In the genomic region with DNA sequence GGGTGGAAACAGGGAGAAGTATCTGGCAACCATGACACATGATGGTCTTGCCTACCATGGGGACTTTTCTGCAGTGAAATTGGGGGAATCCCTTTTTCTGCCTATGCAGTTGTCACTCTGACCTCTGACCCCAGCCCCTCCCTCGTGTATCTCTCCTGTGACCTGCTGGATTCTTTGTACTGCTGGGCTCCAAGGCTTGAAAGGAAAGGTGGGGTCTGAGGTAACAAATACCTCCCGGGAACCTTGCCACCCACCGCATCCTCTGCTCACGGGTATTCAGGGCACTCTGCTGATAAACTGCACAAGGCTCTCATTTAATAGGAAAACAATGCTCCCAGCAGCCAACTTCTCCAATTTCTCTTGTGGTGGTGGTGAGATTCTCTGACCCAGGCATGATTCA, we compare ENCODE assay signal across 28 mouse cellular contexts.
DNase-seq lines count a peak whose midpoint lies in the region; ATAC-seq and TF ChIP-seq lines count a peak whose summit lies in the region.
"Had no signal": no experiment of that assay in that cellular context is flagged by ENCODE, and none has a peak within 500 bp of the region (broad histone marks: within the 10 kb centered on the region; RNA-seq: fewer than 3 reads in every experiment).

No protein-coding gene starts in this region.

- peak; percentile 76 for DNase-seq in heart, adult 11 months
- no peak for DNase-seq in heart, adult 2 months
- peak; percentile 79 for DNase-seq in ES-CJ7 (ENCODE audit: low read depth, low spot score)
- peak; percentile 1 for DNase-seq in Muller cell, postnatal 12 days (ENCODE audit: inconsistent ontology term)
- no peak for DNase-seq in kidney, postnatal 4 days
- no peak for DNase-seq in adrenal gland, adult 8-10 months
- DNase-seq: adrenal gland, postnatal 10 days; adrenal gland, postnatal 25 days; B cell, adult 2 months; cerebellum, adult 11 months; cerebellum, adult 18-20 months; cerebellum, adult 8-10 months; cerebellum, adult 9-11 months; cerebellum, postnatal 14 days; cerebellum, postnatal 36 days; embryo, embryonic 11 days; forebrain, postnatal 0 days had no signal

- H3K27ac ChIP-seq in heart, adult 2 months: no peak overlapping the region
- no peak overlapping the region for H3K27ac ChIP-seq in forebrain, embryonic 12.5 days
- H3K27ac ChIP-seq: embryonic facial prominence, embryonic 13.5 days; embryonic facial prominence, embryonic 15.5 days; forebrain, embryonic 10.5 days; forebrain, embryonic 13.5 days; forebrain, embryonic 15.5 days had no signal

- TF ChIP-seq CTCF in heart, adult 2 months (IDR thresholded peaks at IDR 0.05): no peak

- intact Hi-C loops in heart, adult 2 months (cut with DNase I): no loop called here

- 75% methylated on average over 4 of the region's 4 CpGs for WGBS in heart, adult 2 months
- 70% methylated on average over 4 of the region's 4 CpGs for WGBS in forebrain, embryonic 12.5 days

- H3K4me2 ChIP-seq in forebrain, embryonic 12.5 days: no peak overlapping the region
- H3K4me2 ChIP-seq: embryonic facial prominence, embryonic 13.5 days; embryonic facial prominence, embryonic 15.5 days; forebrain, embryonic 13.5 days; forebrain, embryonic 15.5 days had no signal

- no peak for TF ChIP-seq EP300 in heart, adult 2 months (IDR thresholded peaks at IDR 0.05; ENCODE audit: insufficient read depth, low read depth, low read length)

- H3K9ac ChIP-seq in heart, adult 2 months (ENCODE audit: low read depth, low read length): no peak overlapping the region
- no peak overlapping the region for H3K9ac ChIP-seq in forebrain, embryonic 12.5 days
- H3K9ac ChIP-seq: embryonic facial prominence, embryonic 13.5 days; embryonic facial prominence, embryonic 15.5 days; forebrain, embryonic 13.5 days; forebrain, embryonic 15.5 days; forebrain, postnatal 0 days had no signal

- no peak overlapping the region for H3K4me3 ChIP-seq in heart, adult 2 months
- no peak overlapping the region for H3K4me3 ChIP-seq in forebrain, embryonic 12.5 days (replicated peaks)
- H3K4me3 ChIP-seq: embryonic facial prominence, embryonic 13.5 days; embryonic facial prominence, embryonic 15.5 days; erythroblast, embryonic 14.5 days; forebrain, embryonic 10.5 days; forebrain, embryonic 13.5 days; forebrain, embryonic 15.5 days had no signal

- no peaks in the 10 kb centered on the region for H3K36me3 ChIP-seq in heart, adult 2 months (ENCODE audit: control insufficient read depth, insufficient read depth, low read length)
- H3K36me3 ChIP-seq in forebrain, embryonic 12.5 days (replicated peaks): 0 out of 2 replicates have a peak, but pooled peaks cover 3% of the 10 kb centered on the region
- H3K36me3 ChIP-seq: embryonic facial prominence, embryonic 13.5 days; embryonic facial prominence, embryonic 15.5 days; forebrain, embryonic 15.5 days; G1E had no signal

- no peaks in the 10 kb centered on the region; the same call in 1 of the 2 replicates for H3K9me3 ChIP-seq in forebrain, embryonic 12.5 days
- H3K9me3 ChIP-seq: embryonic facial prominence, embryonic 15.5 days; forebrain, embryonic 15.5 days had no signal

- no peaks in the 10 kb centered on the region for H3K79me2 ChIP-seq in heart, adult 2 months (replicated peaks; ENCODE audit: control insufficient read depth, insufficient read depth, low read length)

- no peaks in the 10 kb centered on the region for H3K4me1 ChIP-seq in heart, adult 2 months (ENCODE audit: control insufficient read depth, insufficient read depth, low read length)
- 0 out of 2 replicates have a peak, but pooled peaks cover 4% of the 10 kb centered on the region for H3K4me1 ChIP-seq in forebrain, embryonic 12.5 days
- H3K4me1 ChIP-seq: embryonic facial prominence, embryonic 13.5 days; embryonic facial prominence, embryonic 15.5 days; forebrain, embryonic 13.5 days; forebrain, embryonic 15.5 days had no signal

- no peak for ATAC-seq in forebrain, embryonic 12.5 days (ENCODE audit: low FRiP score)
- ATAC-seq: activated CD4-positive, CD25-positive, alpha-beta regulatory T cell, adult 4 months; CD4-positive, CD25-positive, alpha-beta regulatory T cell, adult 4 months; forebrain, embryonic 13.5 days; forebrain, embryonic 15.5 days; forebrain, postnatal 0 days had no signal

- TF ChIP-seq POLR2A in heart, adult 2 months (IDR thresholded peaks at IDR 0.05; ENCODE audit: insufficient read depth, low read depth, low read length): no peak

- H3K27me3 ChIP-seq in heart, adult 2 months (ENCODE audit: control insufficient read depth, insufficient read depth, low read length): no peaks in the 10 kb centered on the region
- H3K27me3 ChIP-seq in forebrain, embryonic 12.5 days: no peaks in the 10 kb centered on the region
- H3K27me3 ChIP-seq: CH12.LX; embryonic facial prominence, embryonic 13.5 days; embryonic facial prominence, embryonic 15.5 days; forebrain, embryonic 13.5 days; forebrain, embryonic 15.5 days had no signal

Comparison
In these comparisons a context has a peak if more than half of its experiments do, and no peak if none do; other contexts are left out.
1. DNase-seq: peak in heart, adult 11 months (single experiment), ES-CJ7 (single experiment) and Muller cell, postnatal 12 days (single experiment); none in heart, adult 2 months (0 of 2), kidney, postnatal 4 days (0 of 2) and adrenal gland, adult 8-10 months (single experiment).